Mouse (Mus musculus) spleen, adult 2 months (tissue): ENCODE measurements around the gene Car2. TPM values are rescaled to one million over a fixed set of nuclear protein-coding genes. Genes with fewer than 3 reads are reported as not detected.

Source experiments
- DNase-seq, 2 experiments: peaks; one replicate each; pipeline versions ENCODE4 v3.0.0 to v3.0.0-alpha.2; 2012 to 2021; ENCODE audit warnings: low spot score in 2 of 2, low read depth in 1 of 2
- H3K27ac ChIP-seq: fragments of 200-500 bp; 2 replicates; pipeline ENCODE4 v1.5.1; 2012; ENCODE audit warnings: low read length, inconsistent platforms; ENCODE audit not compliant: insufficient read depth
- H3K27me3 ChIP-seq: fragments of 200-500 bp; 2 replicates; pipeline ENCODE4 v1.6.1; 2012; ENCODE audit warnings: mild to moderate bottlenecking, moderate library complexity, low read length, inconsistent platforms; ENCODE audit not compliant: control insufficient read depth, insufficient read depth
- H3K36me3 ChIP-seq: fragments of 200-500 bp; 2 replicates; pipeline ENCODE4 v1.6.1; 2012; ENCODE audit warnings: mild to moderate bottlenecking, low read length, inconsistent platforms; ENCODE audit not compliant: control insufficient read depth, insufficient read depth
- H3K4me1 ChIP-seq: fragments of 200-500 bp; 2 replicates; pipeline ENCODE4 v1.6.1; 2011; ENCODE audit warnings: inconsistent platforms; ENCODE audit not compliant: control insufficient read depth, insufficient read depth, insufficient read length
- H3K4me3 ChIP-seq: fragments of 200-500 bp; 2 replicates; pipeline ENCODE4 v1.5.1; 2011; ENCODE audit warnings: mild to moderate bottlenecking, inconsistent platforms; ENCODE audit not compliant: insufficient read depth, insufficient read length; ENCODE audit errors: extremely low read depth
- CTCF ChIP-seq: fragments of 200-500 bp; IDR thresholded peaks from 2 replicates; pipeline ENCODE4 v1.5.1; 2011; ENCODE audit warnings: mild to moderate bottlenecking, inconsistent platforms; ENCODE audit not compliant: insufficient read depth, insufficient read length, insufficient replicate concordance; ENCODE audit errors: extremely low read depth
- POLR2A ChIP-seq: fragments of 200-500 bp; IDR thresholded peaks from 2 replicates; pipeline ENCODE4 v1.6.1; 2011; ENCODE audit warnings: low read depth, low read length, inconsistent platforms
- WGBS: fragments of 180-500 bp; shearing (Covaris S2); methylation state at CpG from one replicate; pipeline ENCODE4 v1.1.7; 2018; 5-methylcytosine and 5-hydroxymethylcytosine counted together
- polyA plus RNA-seq: library from polyadenylated mRNA; depleted of rRNA; stranded (reverse); fragments of >200 nt; gene quantifications from 2 replicates; pipeline ENCODE4 v1.2.3, GENCODE M21; 2012; rRNA removed

Gene Car2
- polyA plus RNA-seq, 1 experiment, result 639 TPM

DNA sequence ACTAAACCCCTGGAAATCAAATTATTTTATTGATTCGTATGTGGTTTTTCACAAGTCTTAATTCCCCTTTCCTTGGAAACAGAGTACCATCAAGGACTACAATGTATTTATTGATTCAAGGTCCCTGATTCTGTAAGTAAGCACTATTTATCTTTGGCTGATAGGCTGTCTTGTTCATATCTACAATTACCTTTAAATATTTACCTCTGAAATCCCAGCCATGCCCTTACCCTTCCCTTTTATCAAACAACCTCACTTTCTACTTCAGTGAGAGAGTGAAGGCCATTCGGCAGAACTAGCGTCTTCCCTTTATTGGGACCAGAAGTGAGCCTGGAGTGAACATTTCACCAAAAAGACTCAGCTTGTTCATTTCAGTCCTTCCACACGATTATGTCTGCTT lies 27.7 kb downstream of the Car2 start:
- TF ChIP-seq POLR2A, result no peak
- no peak for TF ChIP-seq CTCF

GRCm38 (mm10) chr3:14915355-14915754 lies 29.3 kb downstream of the Car2 start:
- Histone ChIP-seq H3K27me3 (no peaks in the 10 kb centered on the region), H3K4me3 (no peak overlapping the region), H3K4me1 (peaks cover 13% of the 10 kb centered on the region), H3K36me3 (no peaks in the 10 kb centered on the region), H3K27ac (peak overlapping the region; percentile 28; the same call in 1 of the 2 replicates)
- WGBS, result 7% methylated on average over 2 of the region's 2 CpGs
- TF ChIP-seq CTCF, result no peak
- no peak for TF ChIP-seq POLR2A
- no peak for DNase-seq

More for the DNA sequence above, 27.7 kb downstream of the Car2 start:
- WGBS, result 87% methylated on average over 4 of the region's 4 CpGs
- Histone ChIP-seq H3K4me3 (no peak overlapping the region), H3K27ac (no peak overlapping the region), H3K4me1 (peaks cover 13% of the 10 kb centered on the region), H3K27me3 (no peaks in the 10 kb centered on the region), H3K36me3 (no peaks in the 10 kb centered on the region)
- no peak for DNase-seq

DNA sequence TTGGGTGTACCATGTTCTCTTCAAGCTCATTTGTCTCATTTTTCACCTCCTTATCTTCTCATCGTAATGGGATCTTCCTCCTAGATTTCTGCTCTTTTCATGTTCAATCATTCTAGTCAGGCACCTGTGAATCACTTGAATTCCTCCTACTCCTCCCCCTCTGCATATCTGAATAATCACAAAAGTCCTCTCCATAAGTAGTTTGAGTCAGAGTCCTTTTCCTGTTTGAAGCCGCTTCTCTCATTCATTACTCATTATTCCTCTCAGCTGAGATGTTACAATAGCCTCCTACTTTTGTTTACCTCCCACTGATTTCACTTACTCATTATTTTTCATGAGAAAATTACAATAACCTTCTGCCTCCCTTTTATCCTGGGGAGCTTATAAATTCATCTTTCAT lies 31.2 kb downstream of the Car2 start:
- no peak for DNase-seq
- Histone ChIP-seq H3K27ac (no peak overlapping the region), H3K4me1 (peaks cover 9% of the 10 kb centered on the region), H3K4me3 (no peak overlapping the region), H3K36me3 (no peaks in the 10 kb centered on the region), H3K27me3 (no peaks in the 10 kb centered on the region)
- 83% methylated on average over 2 of the region's 2 CpGs for WGBS
- TF ChIP-seq POLR2A (no peak), CTCF (no peak)

DNA sequence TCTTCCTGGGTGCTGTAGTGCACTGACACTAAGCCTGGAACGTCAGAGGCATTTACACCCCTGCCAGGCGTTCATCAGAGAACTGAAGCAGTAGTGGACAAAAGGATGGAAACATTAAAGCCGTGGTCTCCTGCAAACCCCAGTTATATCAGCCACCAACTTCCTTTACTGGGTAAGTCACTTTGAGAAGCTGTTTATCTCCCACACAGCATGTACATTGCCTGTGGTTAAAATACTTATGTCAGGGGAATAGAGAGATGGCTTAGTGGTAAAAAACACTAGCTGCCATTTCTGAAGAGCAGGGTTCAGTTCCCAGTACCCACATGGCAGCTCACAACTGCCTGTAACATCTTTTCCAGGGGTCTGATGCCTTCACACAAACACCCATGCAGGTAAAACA lies 58.6 kb downstream of the Car2 start:
- WGBS, result 19% methylated on average over 3 of the region's 3 CpGs
- H3K27ac ChIP-seq, result no peak overlapping the region
- no peak overlapping the region for H3K4me3 ChIP-seq
- TF ChIP-seq CTCF, result no peak
- TF ChIP-seq POLR2A, result no peak
- no peaks in the 10 kb centered on the region for H3K36me3 ChIP-seq
- no peak for DNase-seq
- no peaks in the 10 kb centered on the region for H3K27me3 ChIP-seq
- H3K4me1 ChIP-seq, result no peaks in the 10 kb centered on the region

GRCm38 (mm10) chr3:14945627-14946026 lies 59.6 kb downstream of the Car2 start:
- 98% methylated on average over 2 of the region's 2 CpGs for WGBS
- H3K4me1 ChIP-seq, result no peaks in the 10 kb centered on the region
- no peaks in the 10 kb centered on the region for H3K27me3 ChIP-seq
- TF ChIP-seq POLR2A (no peak), CTCF (no peak)
- no peak overlapping the region for H3K4me3 ChIP-seq
- no peak overlapping the region for H3K27ac ChIP-seq
- no peaks in the 10 kb centered on the region for H3K36me3 ChIP-seq
- no peak for DNase-seq

GRCm38 (mm10) chr3:14948067-14948800 lies 62.2 kb downstream of the Car2 start:
- Histone ChIP-seq H3K27ac (no peak overlapping the region), H3K4me1 (no peaks in the 10 kb centered on the region), H3K36me3 (no peaks in the 10 kb centered on the region), H3K27me3 (no peaks in the 10 kb centered on the region), H3K4me3 (no peak overlapping the region)
- TF ChIP-seq CTCF (no peak), POLR2A (no peak)
- WGBS, result 88% methylated on average over 6 of the region's 6 CpGs
- no peak for DNase-seq

DNA sequence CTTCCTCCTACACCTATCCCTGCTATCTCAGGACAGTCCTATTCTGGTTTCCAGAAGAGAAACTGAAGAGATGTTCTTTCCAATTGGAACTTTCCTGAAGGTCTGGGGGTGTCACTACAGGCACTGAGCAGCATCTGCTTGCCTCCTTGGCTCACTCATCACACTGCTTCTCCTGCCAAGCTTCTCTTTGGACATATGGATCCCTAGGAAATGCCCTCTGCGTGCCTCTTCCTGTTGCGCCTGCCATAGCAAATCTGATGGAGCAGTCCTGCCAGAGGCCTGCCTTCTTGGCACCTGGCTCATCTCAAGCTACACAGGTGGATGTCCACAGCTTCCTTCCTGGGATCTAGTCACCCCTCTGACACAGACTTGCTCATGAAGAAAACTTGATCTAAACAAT lies 64.0 kb downstream of the Car2 start:
- DNase-seq, result no peak

More for the DNA sequence above, 64.0 kb downstream of the Car2 start:
- no peak overlapping the region for H3K27ac ChIP-seq
- no peaks in the 10 kb centered on the region for H3K4me1 ChIP-seq
- 88% methylated on average over 2 of the region's 2 CpGs for WGBS
- TF ChIP-seq POLR2A (no peak), CTCF (no peak)
- no peaks in the 10 kb centered on the region for H3K27me3 ChIP-seq
- no peak overlapping the region for H3K4me3 ChIP-seq
- H3K36me3 ChIP-seq, result no peaks in the 10 kb centered on the region

Other genes starting within 250 kb of the Car2 start
- gene Car13, start 244.5 kb upstream of the Car2 start, polyA plus RNA-seq, result 0.58 and 0.90 TPM in 2 replicates
- 69.9 and 76.0 TPM in 2 replicates for gene Car1, start 77.9 kb upstream of the Car2 start, polyA plus RNA-seq
- 14.2 and 21.4 TPM in 2 replicates for gene Car3, start 22.8 kb upstream of the Car2 start, polyA plus RNA-seq